In genomic region chr11:116267637-116268036, GRCm38 (mm10) we compare ENCODE assay signal across 17 mouse cellular contexts. TPM values are rescaled to one million over a fixed set of nuclear protein-coding genes. Genes with fewer than 3 reads are reported as not detected.
DNase-seq lines count a peak whose midpoint lies in the region; ATAC-seq and TF ChIP-seq lines count a peak whose summit lies in the region.
"Had no signal": no experiment of that assay in that cellular context is flagged by ENCODE, and none has a peak within 500 bp of the region (broad histone marks: within the 10 kb centered on the region; RNA-seq: fewer than 3 reads in every experiment).

No protein-coding gene starts in this region.

- peak; percentile 56 for TF ChIP-seq CTCF in layer of hippocampus, adult 2 months (conservative IDR thresholded peaks at IDR 0.05)
- TF ChIP-seq CTCF in stomach, postnatal 0 days (IDR thresholded peaks at IDR 0.05; ENCODE audit: low read depth), result peak; percentile 56

- no peaks in the 10 kb centered on the region for H3K27me3 ChIP-seq in stomach, postnatal 0 days (ENCODE audit: control insufficient read depth, insufficient read depth, low read length)
- H3K27me3 ChIP-seq: heart, embryonic 12.5 days; liver, embryonic 15.5 days had no signal

- no peaks in the 10 kb centered on the region for H3K4me1 ChIP-seq in stomach, postnatal 0 days (replicated peaks; ENCODE audit: control insufficient read depth, insufficient read depth)

- 83% methylated on average over 8 of the region's 8 CpGs for WGBS in stomach, postnatal 0 days

- H3K9ac ChIP-seq in stomach, postnatal 0 days (ENCODE audit: low read length), result no peak overlapping the region
- H3K9ac ChIP-seq: heart, embryonic 12.5 days; liver, embryonic 15.5 days had no signal

- peaks cover 39% of the 10 kb centered on the region for H3K36me3 ChIP-seq in stomach, postnatal 0 days (ENCODE audit: control insufficient read depth, insufficient read depth, low read length)

- no peak overlapping the region for H3K4me3 ChIP-seq in layer of hippocampus, adult 2 months
- no peak overlapping the region for H3K4me3 ChIP-seq in stomach, postnatal 0 days (ENCODE audit: low read depth, low read length)
- H3K4me3 ChIP-seq: forebrain, embryonic 10.5 days; heart, embryonic 12.5 days; liver, embryonic 15.5 days had no signal

- no peak overlapping the region for H3K4me2 ChIP-seq in stomach, postnatal 0 days (replicated peaks; ENCODE audit: low read depth)
- H3K4me2 ChIP-seq: heart, embryonic 12.5 days; liver, embryonic 15.5 days had no signal

- TF ChIP-seq EP300 in stomach, postnatal 0 days (optimal IDR thresholded peaks at IDR 0.05), result no peak

- no peak overlapping the region for H3K27ac ChIP-seq in layer of hippocampus, adult 2 months
- H3K27ac ChIP-seq in stomach, postnatal 0 days (replicated peaks), result no peak overlapping the region
- H3K27ac ChIP-seq: forebrain, embryonic 10.5 days; liver, embryonic 15.5 days had no signal

- H3K9me3 ChIP-seq in stomach, postnatal 0 days (ENCODE audit: control insufficient read depth, low read length), result no peaks in the 10 kb centered on the region
- H3K9me3 ChIP-seq: forebrain, embryonic 10.5 days; heart, embryonic 12.5 days; liver, embryonic 15.5 days had no signal

- ATAC-seq in CD4-positive, CD25-positive, alpha-beta regulatory T cell, adult 4 months, result no peak
- no peak for ATAC-seq in stomach, postnatal 0 days (ENCODE audit: low FRiP score, low TSS enrichment)

- DNase-seq in CD4-positive, CD25-positive, alpha-beta regulatory T cell, adult 2 months (ENCODE audit: low read depth, low spot score), result peak; percentile 35
- no peak for DNase-seq in layer of hippocampus, adult 2 months (ENCODE audit: low spot score in 2 of 2)
- DNase-seq in layer of hippocampus, adult 9-10 months (ENCODE audit: low spot score), result no peak
- DNase-seq in thymus, postnatal 0 days (ENCODE audit: low spot score), result peak; percentile 27
- DNase-seq in thymus, postnatal 14 days, result no peak
- no peak for DNase-seq in stomach, postnatal 0 days (ENCODE audit: low spot score)
- no peak for DNase-seq in right cerebral cortex, adult 2 months (ENCODE audit: low spot score in 2 of 2)
- DNase-seq: adrenal gland, postnatal 14 days; cerebellum, adult 18-20 months; kidney, adult 11 months had no signal

RNA-seq across cellular contexts. Expression of gene Srp68, which starts 6.4 kb away (rescaled TPM):
- 10 to 100 TPM; 39.5 to 53.9 TPM for polyA plus RNA-seq in CD4-positive, CD25-positive, alpha-beta regulatory T cell, adult 4 months (2017; shearing (Covaris generic))
- 10 to 100 TPM; 63.7 to 64.1 TPM for total RNA-seq in layer of hippocampus, adult 2 months (2021)
- 86.4 and 89.0 TPM in 2 replicates for polyA plus RNA-seq in thymus, postnatal 0 days (2015; fragmentation: Nextera tagmentation; extraction: Ambion mirVana)
- 52.6 and 53.0 TPM in 2 replicates for polyA plus RNA-seq in stomach, postnatal 0 days (2015; fragmentation: Nextera tagmentation; extraction: Ambion mirVana)

RNA-seq across cellular contexts. Expression of gene Galr2, which starts 13.1 kb away (rescaled TPM):
- polyA plus RNA-seq in CD4-positive, CD25-positive, alpha-beta regulatory T cell, adult 4 months (2017; shearing (Covaris generic)), result not detected
- not detected for total RNA-seq in layer of hippocampus, adult 2 months (2021)
- 0.49 and 0.59 TPM in 2 replicates for polyA plus RNA-seq in thymus, postnatal 0 days (2015; fragmentation: Nextera tagmentation; extraction: Ambion mirVana)
- 0.68 and 0.76 TPM in 2 replicates for polyA plus RNA-seq in stomach, postnatal 0 days (2015; fragmentation: Nextera tagmentation; extraction: Ambion mirVana)
- total RNA-seq: adrenal gland, postnatal 14 days; hematopoietic stem cell, adult 5-6 weeks; left cerebral cortex, postnatal 10 days; megakaryocyte-erythroid progenitor cell, adult 5-6 weeks had no signal
- polyA plus RNA-seq: heart, embryonic 12.5 days; liver, embryonic 15.5 days had no signal

RNA-seq across cellular contexts. Expression of gene Evpl, which starts 29.8 kb away (rescaled TPM):
- not detected for polyA plus RNA-seq in CD4-positive, CD25-positive, alpha-beta regulatory T cell, adult 4 months (2017; shearing (Covaris generic))
- under 1 TPM; 0.67 to 0.93 TPM for total RNA-seq in layer of hippocampus, adult 2 months (2021)
- 1.5 and 2.0 TPM in 2 replicates for polyA plus RNA-seq in thymus, postnatal 0 days (2015; fragmentation: Nextera tagmentation; extraction: Ambion mirVana)
- 26.5 and 30.1 TPM in 2 replicates for polyA plus RNA-seq in stomach, postnatal 0 days (2015; fragmentation: Nextera tagmentation; extraction: Ambion mirVana)

RNA-seq across cellular contexts. Expression of gene Exoc7, which starts 39.4 kb away (rescaled TPM):
- polyA plus RNA-seq in CD4-positive, CD25-positive, alpha-beta regulatory T cell, adult 4 months (2017; shearing (Covaris generic)), result 100 to 1,000 TPM in 1 of 2 experiments, 10 to 100 TPM in 1; 98.4 to 123 TPM
- 10 to 100 TPM; 83.2 to 94.8 TPM for total RNA-seq in layer of hippocampus, adult 2 months (2021)
- polyA plus RNA-seq in thymus, postnatal 0 days (2015; fragmentation: Nextera tagmentation; extraction: Ambion mirVana), result 73.0 and 74.5 TPM in 2 replicates
- polyA plus RNA-seq in stomach, postnatal 0 days (2015; fragmentation: Nextera tagmentation; extraction: Ambion mirVana), result 42.3 and 43.9 TPM in 2 replicates

Comparison
In these comparisons a context has a peak if more than half of its experiments do, and no peak if none do; other contexts are left out.
1. DNase-seq: peak in CD4-positive, CD25-positive, alpha-beta regulatory T cell, adult 2 months (single experiment) and thymus, postnatal 0 days (single experiment); none in layer of hippocampus, adult 2 months (0 of 2), layer of hippocampus, adult 9-10 months (single experiment), thymus, postnatal 14 days (single experiment), stomach, postnatal 0 days (single experiment) and right cerebral cortex, adult 2 months (0 of 2).